Mouse (Mus musculus): ENCODE measurements around the gene Cxcl2.
A peak's percentile ranks its signal among the peaks of the same experiment; 100 is the strongest.

The Cxcl2 gene

DNA sequence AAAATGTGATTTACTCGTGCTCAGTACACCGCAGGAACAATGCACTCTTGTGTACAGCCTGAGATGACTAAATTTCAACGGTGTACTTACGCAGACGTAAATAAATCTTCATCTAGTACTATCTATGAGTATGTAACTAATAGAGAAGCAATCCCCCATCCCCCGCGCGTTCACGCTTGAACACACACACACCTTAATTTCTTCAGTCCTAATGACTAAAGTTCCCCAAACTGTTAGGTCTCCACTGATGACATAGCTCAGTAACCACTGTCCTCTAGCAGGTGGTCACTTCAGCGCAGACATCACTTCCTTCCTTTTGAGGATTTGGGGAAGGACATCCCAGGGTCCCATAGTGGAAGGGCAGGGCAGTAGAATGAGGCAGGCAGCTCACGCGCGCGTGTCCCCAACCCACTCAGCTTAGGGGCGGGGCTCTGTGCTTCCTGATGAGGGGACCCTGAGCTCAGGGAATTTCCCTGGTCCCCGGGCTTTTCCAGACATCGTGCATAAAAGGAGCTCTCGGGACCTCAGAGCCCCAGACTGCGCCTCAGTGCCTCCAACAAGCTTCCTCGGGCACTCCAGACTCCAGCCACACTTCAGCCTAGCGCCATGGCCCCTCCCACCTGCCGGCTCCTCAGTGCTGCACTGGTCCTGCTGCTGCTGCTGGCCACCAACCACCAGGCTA lies at the start of gene Cxcl2:
Gene Cxcl2, plus strand, starts transcription at position 533 of the 682 bp plus-strand sequence.
- DNase-seq = peak; percentile 27 to 38

DNA sequence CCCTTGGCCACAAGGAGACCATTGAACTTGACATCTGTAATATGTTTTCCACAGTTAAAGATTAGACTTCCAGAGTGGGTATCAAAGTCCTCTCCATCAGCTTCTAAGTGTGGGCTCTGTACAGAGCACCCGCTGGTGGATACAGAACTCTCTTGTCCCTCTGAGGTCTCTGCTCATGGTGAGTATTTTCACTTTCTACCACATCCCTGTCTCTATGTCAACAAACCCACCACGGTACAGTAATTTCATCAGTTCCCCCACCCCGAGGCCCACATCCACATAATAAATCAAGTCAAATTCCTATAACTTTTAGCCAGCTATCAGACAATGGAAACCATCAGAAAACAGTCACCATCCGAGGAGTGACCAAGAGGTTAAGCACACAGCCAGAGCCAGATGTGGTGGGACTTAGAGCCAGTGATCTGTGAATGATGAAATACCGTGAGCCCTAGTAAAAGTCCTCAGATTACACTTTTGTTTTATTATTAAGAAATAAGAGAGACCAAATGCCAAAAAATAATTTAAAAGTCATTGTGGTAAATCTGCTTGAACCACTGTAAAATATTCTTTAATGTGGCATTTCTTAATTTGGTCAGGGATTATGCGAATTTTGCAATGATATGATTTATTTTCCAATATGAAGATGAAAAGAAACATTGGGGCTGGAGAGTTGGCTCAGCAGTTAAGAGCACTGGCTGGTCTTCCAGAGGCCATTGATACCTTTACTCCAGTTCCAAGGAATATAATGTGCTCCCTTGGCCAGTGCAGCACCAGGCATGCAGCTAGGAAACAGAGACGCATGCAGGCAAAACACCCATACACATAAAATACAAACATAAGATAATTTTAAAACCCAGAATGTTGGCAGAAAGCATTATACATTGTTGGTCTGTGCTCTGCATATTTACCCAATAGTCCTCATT lies 48.1 kb upstream of the Cxcl2 start:
- DNase-seq = no peak

- DNase-seq = no peak
Measured at GRCm38 (mm10) chr5:90857463-90857862, 46.2 kb upstream of the Cxcl2 start.

GRCm38 (mm10) chr5:90858429-90858828 lies 45.2 kb upstream of the Cxcl2 start:
- DNase-seq = no peak

DNA sequence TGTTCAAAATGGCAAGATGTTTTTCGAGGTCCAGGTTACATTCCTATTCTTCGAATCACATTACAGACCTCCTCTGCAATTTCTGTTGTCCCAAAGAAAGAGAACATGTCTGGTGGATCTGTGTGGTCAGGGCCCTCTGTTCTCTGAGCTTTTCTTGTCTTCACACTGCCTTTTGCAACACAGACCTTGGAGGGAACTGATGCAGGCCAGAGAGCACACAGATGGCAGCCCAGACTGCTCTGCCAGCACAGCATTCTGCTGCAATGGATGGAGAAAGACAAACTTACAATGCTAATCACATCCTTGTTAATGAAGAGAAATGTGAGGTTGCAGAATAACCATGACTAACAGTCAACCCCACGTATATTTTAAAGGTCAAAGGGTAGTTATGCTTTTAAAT lies 44.6 kb upstream of the Cxcl2 start:
- DNase-seq = no peak

DNA sequence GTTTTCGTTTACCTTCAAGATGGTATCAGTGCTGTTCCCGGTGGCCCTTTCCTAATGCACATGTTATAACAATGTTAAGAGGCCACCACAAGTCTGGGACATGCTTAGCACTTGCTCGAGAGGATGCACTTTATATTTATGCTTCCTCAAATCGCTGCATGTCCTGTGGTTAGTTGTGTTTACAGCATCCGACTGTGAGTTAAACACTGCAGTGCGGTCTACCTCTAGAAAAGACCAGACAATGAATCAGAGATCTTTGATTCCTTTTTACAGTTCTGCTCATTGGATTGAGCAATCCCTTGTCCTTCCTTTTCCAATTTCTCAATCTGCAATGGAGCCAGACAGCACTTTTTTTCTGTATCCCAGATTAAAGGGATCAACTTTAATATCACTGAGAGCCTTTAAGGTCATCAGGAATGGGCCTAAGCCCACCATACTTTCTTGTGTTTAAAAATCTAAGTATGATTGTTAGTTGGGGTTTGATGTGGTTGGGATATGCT lies 41.7 kb upstream of the Cxcl2 start:
- no peak for DNase-seq

- DNase-seq = no peak
Measured at GRCm38 (mm10) chr5:90866770-90867169, 36.9 kb upstream of the Cxcl2 start.

DNA sequence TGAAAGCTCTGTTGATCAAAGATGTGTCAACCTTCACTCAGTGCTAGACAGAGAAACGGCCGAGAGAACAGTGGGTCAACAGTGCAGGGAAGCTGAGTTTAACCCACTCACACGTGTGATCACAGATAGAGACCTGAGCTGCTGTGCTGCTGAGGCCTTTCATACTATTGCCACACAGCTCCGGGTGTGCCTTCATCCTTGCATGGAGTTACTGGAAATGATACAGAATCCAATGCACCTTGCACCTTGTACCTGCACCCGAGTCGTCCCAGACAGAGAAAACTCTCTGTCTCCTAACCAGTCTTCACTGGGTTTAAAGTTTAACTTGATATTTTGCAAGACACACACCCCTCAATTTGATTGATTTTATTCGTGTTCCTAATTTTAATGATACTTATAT lies 31.3 kb upstream of the Cxcl2 start:
- no peak for DNase-seq

DNA sequence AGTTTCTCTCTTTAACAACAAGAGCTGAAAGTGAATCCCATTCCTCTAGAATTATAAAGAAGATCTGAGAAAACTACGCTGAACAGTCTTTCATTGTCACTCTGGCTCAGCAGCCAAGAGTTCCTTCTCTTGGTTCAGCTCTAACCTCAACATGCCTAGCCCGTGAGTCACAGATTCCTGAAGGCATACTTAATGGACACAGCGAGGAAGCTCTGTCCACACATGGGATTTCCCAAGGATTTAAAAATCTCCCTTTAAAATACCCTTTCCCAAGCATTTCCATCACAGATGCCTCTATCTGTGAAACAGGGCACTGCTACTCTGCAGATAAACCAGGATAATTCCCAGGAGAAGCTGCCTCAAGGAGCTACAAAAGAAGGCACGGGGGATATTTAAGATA lies 27.6 kb upstream of the Cxcl2 start:
- peak; percentile 47 for DNase-seq

DNA sequence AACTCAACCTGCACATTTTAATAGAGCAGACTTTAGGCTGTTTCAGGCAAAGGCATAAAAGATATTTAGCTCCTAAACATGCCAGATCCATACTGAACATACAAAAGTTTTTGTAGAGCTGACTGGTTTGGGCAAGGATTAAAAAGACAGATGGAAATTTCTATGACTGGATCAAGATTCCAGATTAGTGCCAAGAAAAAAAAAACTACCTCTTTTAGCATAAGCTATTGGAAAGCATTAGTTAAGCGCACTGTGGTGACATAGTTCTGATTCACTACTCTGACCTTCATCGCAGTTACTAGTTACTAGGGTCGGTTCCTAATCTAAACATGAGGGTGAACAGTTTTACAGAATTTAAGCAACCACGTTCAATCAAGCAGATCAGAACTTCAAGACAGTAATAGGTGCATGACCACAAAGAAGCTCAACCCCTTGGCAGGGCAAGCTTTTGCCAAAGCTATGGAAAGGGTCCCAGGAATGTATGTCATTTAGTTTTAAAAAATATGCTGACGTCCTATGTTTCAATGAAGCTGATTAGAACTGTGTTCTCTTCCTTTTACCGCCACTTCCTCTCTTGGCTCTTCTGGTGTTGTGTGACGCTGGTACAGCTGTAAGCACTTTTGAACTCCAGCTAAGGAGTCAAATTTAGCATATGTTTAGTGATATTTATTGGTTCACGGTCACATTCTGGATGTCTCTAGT lies 27.0 kb upstream of the Cxcl2 start:
- no peak for DNase-seq

GRCm38 (mm10) chr5:90877173-90877512 lies 26.5 kb upstream of the Cxcl2 start:
- no peak for DNase-seq

DNA sequence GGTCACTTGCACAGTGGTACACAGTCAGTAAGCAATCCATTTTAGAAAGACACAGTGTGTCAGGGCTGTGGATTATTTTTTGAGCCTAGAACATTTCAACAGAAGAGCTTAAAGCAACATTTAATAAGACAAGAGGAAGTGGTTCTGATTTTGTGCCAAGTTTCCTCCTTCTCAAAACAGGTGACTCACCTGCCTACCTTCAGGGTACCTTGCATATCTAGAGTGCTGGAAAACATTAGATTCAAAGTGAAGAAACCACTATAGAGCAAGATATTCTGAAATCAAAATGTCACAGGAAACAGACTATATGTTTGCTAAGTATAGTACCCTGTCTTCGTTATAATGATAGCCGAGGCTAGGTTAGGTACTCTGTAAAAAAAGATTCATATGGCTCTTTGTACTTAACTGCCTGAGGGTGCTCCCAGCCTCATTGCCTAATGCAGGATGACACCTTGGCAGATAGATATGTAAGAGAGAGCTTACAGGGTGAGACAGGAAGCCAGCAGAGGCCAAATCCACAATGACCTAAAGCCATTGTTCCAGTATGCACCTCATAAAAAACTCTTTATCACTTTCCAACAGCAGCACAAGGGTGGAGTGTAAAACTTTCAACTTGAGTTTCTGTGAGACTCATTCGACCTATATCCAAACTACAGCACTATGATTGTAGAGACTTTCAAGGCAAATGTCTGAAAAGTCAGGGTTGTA lies 24.2 kb upstream of the Cxcl2 start:
- no peak for DNase-seq

DNA sequence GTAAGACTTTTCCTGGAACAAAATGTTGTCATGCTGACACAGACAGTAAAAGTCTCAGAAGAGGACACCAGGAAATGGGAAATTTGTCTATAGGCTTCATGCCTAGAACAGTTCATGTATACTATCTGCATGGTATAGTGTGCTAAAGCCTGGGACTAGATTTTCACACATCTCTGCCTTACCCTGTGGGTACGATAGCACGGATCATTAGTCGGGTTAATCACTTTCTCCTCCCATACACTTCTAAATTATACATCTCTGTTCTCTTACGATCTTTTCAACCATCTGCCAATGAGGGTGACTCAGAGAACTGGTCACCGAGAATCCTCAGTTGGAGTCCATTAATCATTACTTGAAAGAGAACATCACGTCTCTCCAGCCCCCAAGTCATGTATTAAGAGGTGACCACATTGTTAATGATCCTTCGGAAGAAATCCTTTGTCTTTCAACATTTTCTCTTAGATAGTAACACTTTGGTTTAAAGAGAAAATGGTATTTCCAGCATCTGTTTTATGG lies 23.3 kb upstream of the Cxcl2 start:
- DNase-seq = no peak

GRCm38 (mm10) chr5:90881021-90881420 lies 22.6 kb upstream of the Cxcl2 start:
- no peak for DNase-seq

GRCm38 (mm10) chr5:90881682-90882081 lies 22.0 kb upstream of the Cxcl2 start:
- peak in 1 of 2 experiments; percentile 22 for DNase-seq

DNA sequence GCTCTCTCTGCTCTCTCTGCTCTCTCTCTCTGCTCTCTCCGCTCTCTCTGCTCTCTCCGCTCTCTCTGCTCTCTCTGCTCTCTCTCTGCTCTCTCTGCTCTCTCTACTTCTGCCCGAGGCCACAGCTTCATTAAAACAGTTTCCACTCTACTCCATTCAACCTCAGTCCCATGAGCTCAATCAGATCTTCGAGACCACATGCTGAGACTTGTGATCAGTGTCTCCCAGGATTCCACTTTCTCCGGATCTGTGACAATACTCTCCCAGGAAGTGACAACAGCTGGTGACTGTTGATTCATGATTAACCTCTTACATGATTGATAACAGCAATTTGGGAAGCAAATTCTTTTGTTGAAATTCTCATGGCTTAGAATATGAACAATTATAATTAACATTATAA lies 21.5 kb upstream of the Cxcl2 start:
- DNase-seq = no peak

DNA sequence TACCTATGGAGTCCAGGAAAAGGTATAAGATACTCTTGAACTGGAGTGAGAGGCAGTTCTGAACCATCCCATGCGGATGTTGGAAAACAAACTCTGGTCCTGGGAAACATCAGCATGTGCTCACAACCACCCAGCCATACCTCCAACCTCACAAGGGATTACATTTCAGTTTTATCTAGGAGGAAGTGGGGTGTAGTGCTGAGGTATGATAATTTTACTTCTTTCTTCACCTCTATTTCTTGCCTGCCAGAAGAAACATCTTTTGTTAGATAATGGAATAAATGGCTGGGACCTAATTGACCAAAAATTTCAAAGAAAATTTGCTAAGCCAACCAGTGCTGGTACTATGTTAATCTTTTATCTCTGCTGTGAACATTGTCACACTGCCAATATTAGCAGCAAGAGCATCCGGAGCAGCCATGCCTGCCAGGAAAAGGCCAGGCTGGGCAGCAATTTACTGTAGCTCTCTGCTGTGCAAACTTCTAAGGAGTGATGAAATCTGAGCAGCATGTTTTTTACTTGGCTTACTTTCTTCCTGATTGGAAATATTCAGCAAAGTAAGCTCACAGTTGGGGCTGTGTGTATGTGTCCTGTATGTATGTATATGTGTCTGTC lies 18.9 kb upstream of the Cxcl2 start:
- DNase-seq = no peak

DNA sequence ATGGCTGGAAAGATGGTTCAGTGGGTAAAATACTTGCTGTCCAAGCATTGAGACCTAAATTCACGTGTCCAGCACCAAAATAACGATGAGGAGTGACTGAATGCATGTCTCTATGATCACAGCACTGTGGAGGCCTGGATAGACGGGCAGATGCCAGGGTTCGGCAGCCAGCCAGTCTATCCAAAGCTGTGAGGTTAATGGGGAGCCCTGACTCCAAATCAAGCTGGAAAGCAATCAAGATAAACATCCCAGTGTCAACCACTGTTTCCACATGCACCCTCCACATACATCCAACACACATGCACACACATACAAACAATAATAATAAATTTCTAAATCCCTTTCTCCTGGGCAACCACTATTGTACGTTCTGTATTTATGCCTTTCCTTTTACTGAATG lies 15.0 kb upstream of the Cxcl2 start:
- no peak for DNase-seq

GRCm38 (mm10) chr5:90890519-90891463 lies 12.9 kb upstream of the Cxcl2 start, which contains the start of gene Cxcl1:
Gene Cxcl1 (plus strand): TSS chr5:90891241.
- peak; percentile 26 to 33 for DNase-seq

GRCm38 (mm10) chr5:90891464-90891813 lies 12.2 kb upstream of the Cxcl2 start:
- no peak for DNase-seq

- no peak for DNase-seq
Measured at GRCm38 (mm10) chr5:90894231-90894630, 9.4 kb upstream of the Cxcl2 start.

Measured in lung, adult 18-20 months (tissue).